Mouse (Mus musculus): ENCODE data around the gene Med16.

GRCm38 (mm10) chr10:79896814-79897213 is 11.9 kb downstream of the Med16 start:
- TF ChIP-seq CTCF (IDR thresholded peaks at IDR 0.05; ENCODE audit: extremely low read depth, insufficient read depth, low read length) (no peak), POLR2A (IDR thresholded peaks at IDR 0.05; ENCODE audit: extremely low read depth, insufficient read depth, low read length) (no peak)

Data from cortical plate, adult 2 months (tissue).